Mouse (Mus musculus) adrenal gland, adult (tissue): Measurements from ENCODE around the gene Dlat.
"Not testable (repeated sequence)": the region's sequence is repeated elsewhere in the genome, so short reads cannot be mapped to it uniquely, and the experiment has no call there.

Source experiments
- DNase-seq, 2 experiments: peaks; one replicate each; pipeline ENCODE4 v3.0.0; 2022 to 2023; ENCODE audit warnings: low spot score in 1 of 2; ENCODE audit not compliant: inconsistent age in 2 of 2

The Dlat gene

DNA sequence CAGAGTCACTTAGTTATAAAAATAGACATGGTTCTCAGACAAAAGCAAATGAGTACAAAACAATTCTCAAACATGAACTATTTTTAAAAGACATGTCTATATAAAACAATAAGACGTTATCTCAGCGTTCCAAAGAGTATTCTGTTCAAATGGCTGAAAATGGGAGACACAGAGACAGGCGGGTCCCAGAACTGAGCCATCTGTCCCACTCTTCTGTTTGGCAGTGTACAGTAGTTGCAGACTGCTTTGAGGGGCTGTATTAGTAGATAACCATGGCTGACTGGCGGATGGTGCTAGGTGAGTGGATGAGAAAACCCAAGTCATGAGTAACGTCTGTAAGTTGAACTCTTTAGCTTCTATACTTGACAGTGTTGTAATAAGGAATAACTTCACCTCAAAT, 5.2 kb upstream of the Dlat start:
- DNase-seq = no peak

DNA sequence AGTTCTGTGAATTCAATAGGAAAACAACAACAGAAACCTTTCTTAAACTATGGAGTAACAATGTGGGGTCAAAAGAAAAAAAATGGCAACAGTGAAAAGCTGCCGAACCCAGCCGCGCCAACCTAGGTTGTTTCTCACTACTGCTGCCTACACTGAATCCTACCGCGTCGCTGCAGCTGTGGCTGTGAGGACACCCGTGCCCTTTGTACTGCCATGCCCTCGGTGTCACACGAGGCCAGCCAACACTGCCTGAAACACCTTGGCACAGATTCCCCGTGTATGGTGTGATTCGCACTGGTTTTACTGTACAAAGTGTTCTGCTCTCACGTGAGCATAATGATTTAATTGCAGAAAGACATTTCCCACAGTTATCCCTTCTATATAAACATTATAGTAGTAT, 851 bp upstream of the Dlat start:
- peak; percentile 41 to 79 for DNase-seq

DNA sequence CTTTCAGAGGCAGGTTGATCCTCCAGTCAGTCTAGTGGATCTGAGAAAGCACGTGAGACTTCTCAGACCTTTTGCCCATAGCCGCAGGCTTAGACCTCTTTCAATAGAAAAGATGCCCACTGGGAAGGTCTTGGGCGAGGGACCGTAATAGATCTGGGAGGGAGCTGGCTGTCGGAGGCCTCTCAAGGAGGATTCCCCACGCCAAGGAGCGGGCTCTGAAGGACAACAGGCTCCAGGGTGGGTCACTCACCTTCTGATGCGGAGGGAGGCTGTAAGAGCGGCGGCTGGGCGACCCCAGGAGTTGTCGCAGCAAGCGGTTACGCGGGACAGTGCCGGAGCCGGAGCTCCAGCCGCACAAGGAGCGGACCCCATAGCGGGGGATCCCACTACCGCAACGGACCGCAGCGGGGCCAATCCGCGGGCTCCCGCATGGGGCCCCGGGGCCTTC, 615 bp downstream of the Dlat start:
- no peak for DNase-seq

DNA sequence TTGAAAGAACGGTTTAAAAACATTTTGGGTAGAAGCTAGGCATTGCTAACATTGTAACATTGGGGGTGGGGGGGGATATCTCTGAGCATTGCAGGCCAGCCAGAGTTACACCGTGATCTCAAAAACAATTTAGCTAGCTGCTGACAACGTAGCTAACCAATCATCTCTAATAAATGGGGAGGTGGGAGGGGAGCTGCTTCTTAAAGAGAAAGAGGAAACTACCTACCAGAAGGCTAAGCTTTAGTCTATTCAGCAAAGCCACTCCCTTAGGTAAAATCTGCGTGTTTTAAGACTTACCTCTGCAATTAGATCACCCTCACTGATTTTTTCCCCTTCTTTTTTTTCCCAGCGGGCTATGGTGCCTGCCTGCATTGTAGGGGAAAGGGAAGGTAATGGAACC, 1.2 kb downstream of the Dlat start:
- DNase-seq = no peak

DNA sequence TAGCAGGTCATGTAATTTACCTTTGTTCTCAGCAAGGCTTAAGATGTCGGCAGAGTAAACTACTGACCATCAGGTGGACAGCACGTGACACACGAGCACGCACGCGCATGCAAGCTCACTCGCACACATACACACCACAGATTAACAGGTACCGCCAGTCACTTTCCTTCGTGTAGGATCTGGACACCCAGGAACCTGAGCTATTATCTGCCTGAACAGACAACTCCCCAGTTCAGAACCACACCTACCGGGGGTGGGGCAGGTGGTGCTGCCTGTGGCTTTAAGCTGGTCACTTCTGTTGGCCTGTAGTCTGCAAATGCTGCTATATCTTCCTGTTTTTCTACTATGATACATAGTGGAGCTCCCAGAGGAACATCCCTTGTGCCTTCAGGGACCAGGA, 9.1 kb downstream of the Dlat start:
- no peak for DNase-seq

DNA sequence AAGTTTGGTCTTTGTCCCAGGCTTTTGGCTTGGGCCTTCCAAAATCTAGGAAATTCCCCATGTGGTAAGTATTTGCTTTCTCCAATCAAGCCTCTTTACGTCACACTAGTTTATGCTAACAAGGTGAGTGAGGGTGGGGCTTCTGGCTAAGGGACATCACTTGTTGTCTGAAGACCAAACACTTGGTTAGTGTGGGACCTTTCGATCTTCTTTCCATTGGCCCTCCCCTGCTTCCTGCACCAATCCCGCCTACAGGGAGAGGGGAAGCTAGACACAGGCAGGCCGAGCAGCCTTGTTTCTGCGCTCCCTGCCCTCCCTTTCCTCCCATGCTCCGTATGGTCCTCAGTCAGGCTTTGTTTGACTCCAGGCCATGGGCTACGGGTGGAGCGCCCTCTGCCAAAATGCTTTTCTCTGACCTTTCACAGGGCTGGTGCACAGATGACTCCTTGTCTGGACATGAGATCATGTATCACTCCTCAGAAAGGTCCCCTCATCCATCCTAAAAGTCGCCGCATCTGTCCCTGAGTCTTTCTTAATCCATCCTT, 12.7 kb downstream of the Dlat start:
- DNase-seq = no peak

DNA sequence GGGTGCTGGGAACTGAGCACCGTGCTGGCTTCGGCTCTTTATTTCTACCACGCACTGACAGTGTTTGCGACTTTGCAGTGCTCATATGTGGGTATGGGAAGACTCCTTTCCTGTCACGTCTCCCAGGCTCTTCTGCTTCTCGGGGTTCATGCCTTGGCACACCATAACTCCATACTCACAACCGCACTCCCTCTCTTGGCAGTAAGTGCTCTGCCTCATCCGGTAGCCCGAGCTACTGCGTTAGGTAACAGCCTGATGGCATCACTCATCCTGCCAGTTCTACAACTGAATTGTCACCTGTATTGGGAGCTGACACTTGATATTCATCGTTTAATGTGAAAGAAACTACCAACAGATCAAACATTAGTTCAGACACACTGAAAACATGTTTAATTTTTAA, 25.3 kb downstream of the Dlat start:
- no peak for DNase-seq

DNA sequence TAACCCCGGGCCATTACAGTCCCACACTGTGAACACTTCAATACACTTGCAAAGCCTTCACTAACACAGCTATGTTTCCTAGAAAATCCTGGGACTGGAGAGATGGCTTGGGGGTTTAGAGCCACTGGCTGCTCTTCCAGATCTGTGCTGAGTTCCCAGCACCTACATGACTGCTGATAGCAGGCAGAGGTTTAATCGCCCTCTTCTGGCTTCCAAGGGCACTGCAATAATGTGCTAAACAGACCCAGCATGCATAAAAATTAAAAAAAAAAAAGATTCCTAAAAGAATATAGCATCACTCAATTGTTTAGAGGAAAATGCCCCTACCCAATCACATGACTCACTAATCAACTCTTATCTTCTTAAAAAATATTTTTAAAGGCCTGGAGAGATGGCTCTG, 26.5 kb downstream of the Dlat start:
- no peak for DNase-seq

DNA sequence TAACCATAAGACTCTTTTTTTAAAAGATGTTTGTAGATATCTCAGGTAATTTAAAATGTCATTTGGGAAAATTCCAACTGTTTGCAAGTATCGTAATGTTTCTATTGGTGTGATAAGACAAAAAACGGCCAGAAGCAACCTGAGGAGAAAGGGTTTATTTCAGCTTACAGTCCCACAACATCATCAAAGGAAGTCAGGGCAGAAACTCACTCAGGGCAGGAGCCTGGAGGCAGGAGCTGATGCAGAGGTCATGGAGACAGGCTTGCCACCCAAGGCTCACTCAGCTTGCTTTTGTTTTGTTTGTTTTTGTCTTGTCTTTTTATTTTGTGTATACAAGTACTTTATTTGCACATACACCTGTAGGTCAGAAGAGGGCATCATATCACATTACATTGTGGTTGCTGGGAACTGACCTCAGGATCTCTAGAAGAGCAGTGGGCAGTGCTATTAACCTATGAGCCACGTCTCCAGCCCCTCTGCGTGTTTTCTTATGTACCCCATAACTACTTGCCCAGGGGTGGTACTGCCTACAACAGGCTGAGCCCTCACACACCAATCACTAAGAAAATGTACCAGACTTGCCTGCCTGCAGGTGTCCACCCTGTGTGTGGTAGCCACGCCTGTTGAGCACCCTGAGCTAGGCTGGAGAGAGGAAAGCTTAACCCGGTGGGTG, 27.4 kb downstream of the Dlat start:
- no peak for DNase-seq

DNA sequence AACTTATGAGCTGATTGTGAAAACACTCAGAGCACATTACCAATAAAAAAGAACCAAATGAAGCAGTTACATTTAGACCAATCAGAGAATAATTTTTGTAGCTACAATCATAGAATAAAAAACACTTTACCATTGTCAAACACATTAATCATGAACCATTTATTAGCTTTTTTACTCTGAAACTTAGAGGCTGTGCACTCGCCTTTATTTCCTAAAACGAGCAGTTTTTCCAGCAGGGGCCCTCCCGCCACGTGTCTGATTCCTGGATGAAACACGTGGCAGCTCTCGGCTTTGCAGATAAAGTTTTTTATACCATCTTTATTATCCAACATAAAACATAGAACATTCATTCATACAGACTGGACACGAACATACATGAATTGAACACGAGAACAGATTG, 28.7 kb downstream of the Dlat start:
- DNase-seq = not testable (repeated sequence)

DNA sequence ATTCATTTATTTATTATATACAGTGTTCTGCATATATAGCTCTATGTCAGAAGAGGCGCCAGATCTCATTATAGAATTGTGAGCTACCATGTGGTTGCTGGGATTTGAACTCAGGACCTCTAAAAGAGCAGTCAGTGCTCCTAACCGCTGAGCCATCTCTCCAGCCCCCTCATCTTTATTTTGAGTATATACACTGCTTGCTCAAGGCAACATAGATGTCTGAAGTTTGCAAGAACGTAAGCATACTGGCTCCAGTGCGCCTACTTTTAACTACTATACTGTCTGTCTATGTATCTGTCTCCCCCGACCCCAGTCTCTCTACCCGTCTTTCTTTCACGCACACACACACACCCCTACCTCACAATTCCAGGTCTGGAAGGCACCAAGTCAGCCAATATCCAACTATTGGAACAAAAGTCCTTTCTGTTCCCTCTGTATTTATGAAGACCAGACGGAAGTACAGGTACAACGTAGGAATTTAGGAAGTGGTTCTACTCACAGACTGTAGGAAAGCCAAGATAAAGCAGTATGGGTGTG, 41.7 kb downstream of the Dlat start:
- DNase-seq = no peak

DNA sequence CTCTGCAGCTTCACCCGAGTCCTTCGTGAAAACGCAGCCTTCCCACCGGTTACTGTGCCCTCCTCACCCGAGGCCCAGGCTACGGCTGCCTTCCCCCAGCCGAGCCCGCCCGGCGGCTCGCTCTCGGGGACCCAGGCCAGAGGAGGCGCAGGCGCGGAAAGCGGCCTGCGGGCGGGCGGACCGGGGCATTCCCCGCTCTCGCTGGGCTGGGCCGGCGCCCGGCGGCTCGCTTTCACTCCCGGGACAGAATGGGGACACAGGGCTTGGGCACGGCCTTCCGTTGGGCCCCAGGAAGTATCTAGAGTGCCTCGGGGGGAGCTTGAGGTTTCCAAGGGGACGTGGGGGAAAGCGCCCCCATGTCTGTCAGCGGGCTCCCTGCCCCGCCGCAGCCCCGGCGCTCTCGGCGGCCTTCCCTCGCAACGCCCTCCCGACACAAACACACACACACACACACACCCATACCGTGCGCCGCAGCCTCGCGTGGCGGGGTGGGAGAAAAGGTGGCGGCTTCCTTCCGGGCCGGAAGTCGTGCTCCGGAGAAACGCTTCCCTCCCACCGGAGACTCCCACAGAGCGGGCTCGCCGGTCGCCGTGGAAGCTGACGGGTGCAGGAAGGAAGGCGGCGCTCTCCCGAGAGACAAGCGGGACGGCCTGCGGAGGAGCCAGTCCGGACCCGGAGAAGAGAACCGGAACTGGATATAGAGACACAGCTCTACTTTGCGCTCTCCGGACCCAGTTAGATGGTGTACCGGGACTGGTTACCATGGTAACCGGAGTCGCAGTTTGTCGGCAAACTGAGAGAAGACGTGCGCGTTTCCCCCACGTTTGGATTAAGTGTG, 42.6 kb downstream of the Dlat start, which contains the start of the genes Pih1d2 and Nkapd1:
Gene Pih1d2 (plus strand): TSS at position 556 of the 838 bp plus-strand sequence.
Gene Nkapd1 (minus strand): TSS at position 699 of the 838 bp plus-strand sequence.
- peak; percentile 91 to 98 for DNase-seq

DNA sequence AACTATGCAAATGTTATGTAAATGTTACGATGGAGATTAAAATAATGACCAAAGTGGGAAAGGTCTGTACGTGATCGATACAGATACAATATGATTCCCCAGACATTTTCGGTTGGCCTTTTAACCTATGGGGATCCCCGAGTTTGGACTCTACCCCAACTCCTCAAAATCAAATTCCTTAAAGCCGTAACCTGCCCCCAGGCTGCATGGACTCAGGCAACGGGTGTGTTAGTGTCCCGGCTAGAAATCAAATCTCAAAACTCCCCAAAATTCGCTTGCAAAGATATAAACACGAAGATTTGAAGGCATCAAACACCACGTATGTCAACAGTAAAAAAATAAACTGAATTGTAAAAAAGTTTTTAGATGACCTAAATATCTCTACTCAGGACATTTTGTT, 43.4 kb downstream of the Dlat start:
- DNase-seq = no peak

DNA sequence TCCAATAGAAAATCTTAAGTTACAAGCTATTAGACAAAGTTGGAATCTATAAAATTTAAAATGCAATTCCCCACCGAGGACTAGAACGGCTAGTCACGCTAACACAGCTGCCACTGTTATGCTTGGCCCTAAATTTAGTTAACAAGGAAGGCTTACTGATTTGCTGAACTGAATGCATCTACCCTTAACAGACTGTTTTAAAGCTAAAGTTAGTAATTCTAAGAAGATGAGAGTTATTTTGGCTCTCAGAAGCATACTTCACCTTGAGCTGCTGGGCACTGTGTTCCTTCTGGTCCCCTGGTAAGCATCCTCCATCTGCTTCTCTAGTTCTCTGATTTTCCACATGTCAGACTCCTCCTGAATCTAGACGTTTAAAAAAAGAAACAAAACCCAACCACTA, 47.5 kb downstream of the Dlat start:
- DNase-seq = no peak

DNA sequence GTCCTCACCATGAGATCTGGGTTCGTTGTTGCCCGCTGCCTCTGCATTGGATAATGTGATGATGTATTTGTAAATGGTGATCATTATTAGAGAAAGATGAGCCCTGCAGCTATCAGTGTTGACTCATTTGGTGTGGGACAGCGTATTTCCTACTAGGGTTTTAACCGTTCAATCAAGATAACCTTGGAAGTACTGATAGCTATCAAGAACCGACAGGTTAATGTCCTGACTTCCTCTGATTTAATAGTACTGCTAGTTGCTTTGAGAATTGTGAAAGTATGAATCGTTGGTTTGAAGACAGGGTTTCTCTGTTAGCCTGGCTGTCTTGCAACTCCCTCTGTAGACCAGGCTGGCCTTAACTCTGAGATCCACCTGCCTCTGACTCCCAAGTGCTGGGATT, 55.2 kb downstream of the Dlat start:
- no peak for DNase-seq

DNA sequence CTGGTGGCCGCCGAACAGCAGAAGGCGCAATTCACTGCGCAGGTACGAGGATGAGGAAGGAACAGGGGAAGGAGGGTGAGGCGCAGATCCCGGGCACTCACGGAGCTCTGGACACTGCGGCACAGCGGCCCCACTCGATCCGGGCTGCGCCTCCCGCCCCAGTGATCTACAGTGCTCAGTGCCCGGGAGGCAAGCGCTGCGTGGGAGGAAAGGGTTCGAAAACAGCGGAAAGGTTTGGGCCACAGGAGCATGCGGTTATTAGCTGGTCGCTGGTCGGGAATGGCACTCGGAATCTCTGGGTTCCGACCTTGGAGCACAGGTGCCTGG, 55.6 kb downstream of the Dlat start:
- DNase-seq = no peak

DNA sequence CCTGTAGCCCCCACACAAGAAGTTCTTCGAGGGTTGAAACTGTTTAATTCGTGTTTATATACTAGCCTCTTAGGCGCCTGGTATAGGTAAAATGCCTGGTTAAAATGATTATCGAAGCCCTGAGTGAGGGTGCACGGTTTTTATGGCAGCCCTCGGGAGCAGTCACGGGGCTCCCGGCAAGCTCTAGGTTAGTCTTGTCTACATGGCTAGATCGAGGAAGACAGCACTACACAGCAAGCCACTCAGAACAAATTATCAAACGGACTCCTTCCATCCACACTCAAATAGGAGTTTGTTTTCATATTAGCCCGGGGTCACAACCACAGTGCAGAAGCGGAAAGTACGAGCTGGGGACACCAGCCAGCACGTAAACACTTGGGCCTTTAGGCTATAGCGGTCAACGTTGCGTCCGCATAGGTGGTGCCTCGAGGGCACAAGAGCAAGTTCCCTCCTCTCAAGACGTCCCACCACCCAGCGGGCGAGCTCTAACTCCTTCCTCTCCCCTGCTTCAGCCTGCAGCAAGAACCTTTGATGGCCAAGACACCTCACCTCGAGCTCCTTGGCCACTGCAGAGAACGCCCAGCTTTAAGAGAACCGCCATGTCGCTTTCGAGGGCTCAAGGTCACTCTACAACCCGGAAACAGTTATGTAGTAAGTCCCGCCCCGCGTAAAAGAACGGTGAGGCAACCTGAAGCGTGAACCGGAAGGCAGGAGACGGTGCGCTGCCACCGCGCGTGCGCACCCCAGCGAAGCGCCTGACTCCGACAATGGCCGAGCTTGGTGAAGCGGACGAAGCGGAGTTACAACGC, 56.2 kb downstream of the Dlat start, which contains the start of the genes Sdhd and Timm8b:
Gene Sdhd (minus strand): TSS at position 624 of the 809 bp plus-strand sequence.
Gene Timm8b (plus strand): TSS at position 722 of the 809 bp plus-strand sequence.
- peak; percentile 95 to 98 for DNase-seq

DNA sequence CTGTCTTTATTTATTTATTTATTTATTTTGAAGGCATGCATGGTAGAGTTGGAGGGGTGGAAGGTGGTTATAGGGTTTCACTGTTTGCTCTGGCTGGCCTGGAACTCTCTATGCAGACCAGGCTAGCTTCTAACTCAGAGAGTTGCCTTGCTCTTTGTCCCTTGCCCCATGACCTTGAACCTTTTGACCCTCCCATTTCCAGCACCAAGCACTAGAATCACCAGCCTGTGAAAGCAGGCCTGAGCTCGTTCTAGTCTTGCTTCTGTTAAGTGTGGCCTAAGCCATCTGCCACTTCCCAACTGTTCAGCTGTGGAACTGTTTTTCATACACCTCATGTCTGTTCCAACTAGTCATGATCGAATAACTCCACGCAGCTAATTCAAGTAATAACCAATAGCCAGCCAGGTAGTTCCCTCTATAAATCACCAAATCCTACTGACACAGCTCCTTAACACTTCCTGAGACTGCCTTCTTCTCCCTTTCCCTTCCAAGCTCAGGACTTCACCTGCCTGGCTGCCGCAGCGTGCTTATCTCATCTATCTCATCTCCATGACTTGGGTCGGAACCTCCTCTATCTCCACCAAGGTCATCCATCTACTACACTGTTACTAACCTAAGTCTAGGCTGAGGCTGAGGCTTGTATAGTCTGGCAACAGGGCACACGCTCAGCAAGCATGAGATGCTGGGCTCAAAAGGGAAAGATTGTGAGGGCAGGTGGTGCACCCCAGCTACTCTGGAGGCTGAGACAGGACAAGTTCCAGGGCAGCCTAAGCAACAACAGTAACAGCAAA, 57.3 kb downstream of the Dlat start:
- DNase-seq = peak in 1 of 2 experiments; percentile 51

DNA sequence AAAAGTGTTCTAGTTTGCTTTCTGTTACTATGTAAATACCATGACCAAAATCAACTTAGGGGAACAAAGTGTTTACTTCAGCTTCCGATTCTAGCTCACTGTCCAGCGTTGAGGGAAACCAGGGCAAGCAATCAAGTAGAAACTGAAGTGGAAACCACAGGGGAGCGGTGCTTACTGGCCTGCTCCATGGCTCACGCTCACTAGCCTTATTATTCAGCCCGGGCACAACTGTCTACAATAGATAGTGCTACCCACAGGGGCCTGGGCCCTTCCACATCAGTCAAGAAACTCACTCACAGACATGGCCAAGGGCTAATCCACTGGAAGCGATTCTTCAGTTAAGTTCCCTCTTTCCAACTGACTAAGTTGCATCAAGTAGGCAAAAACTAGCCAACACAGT, 58.0 kb downstream of the Dlat start:
- DNase-seq = no peak

DNA sequence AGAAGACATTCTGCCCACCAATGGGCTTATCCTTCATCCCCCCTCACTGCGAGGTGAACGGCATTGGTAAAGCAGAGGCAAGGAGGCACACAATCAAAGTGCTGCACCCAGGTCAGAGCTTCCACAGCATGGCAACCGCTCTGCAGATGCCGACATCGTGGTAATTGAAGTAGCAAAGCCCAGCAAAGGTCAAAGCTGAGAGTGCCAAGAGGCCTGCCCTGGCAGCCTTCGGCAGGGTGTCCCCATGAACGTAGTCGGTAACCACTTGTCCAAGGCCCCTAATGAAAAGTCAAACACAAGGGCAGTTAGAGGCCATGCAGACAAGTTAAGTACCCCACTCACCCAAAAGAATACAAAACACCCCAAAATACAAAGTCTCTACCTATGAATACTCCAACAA, 62.6 kb downstream of the Dlat start:
- no peak for DNase-seq
